Mouse (Mus musculus): ENCODE measurements at regions not wholly inside any gene's neighbourhood (a gene's known extent, or its start where the extent isn't known, plus 50 kb on each side); places are given as distances from the start of the nearest gene placed in this dataset.

DNA sequence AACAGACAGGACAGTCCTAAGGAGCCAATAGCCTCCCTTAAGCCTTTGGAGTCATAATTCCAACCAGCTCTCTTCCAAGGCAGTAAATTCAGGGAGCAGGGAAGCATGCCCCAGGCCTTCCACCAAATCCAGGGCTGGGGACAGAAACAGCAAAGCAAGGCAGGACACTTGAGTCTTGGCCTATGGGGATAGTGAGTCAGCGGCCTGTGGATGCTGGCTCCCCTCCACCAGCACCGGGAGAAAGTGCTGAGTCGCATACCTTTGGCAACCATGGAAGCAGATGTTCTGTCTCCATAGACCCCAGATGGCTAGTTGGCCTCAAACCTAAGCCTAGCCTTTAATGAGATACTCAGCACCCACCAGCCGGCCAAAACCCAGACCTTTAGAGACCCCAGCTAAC is 133.8 kb upstream of the Six2 start:
- no peak overlapping the region for H3K4me2 ChIP-seq (ENCODE audit: low read depth, low read length)
- H3K27me3 ChIP-seq (ENCODE audit: control insufficient read depth, insufficient read depth, low read length): no peaks in the 10 kb centered on the region
- ATAC-seq (ENCODE audit: insufficient read depth, low read depth) (no peak), DNase-seq (ENCODE audit: low spot score) (no peak)
- H3K36me3 ChIP-seq (replicated peaks; ENCODE audit: control insufficient read depth, insufficient read depth, low read length): no peaks in the 10 kb centered on the region
- no peak for TF ChIP-seq CTCF (IDR thresholded peaks at IDR 0.05; ENCODE audit: low read depth)
- no peak for TF ChIP-seq EP300 (IDR thresholded peaks at IDR 0.05; ENCODE audit: low read depth)
- 77% methylated on average over 4 of the region's 4 CpGs for WGBS
- no peaks in the 10 kb centered on the region for H3K4me1 ChIP-seq (ENCODE audit: control insufficient read depth, insufficient read depth)
- H3K9ac ChIP-seq (replicated peaks; ENCODE audit: low read depth, low read length): no peak overlapping the region
- peaks cover 11% of the 10 kb centered on the region; the same call in 1 of the 2 replicates for H3K9me3 ChIP-seq (replicated peaks; ENCODE audit: control insufficient read depth, low read length)
- no peak overlapping the region for H3K4me3 ChIP-seq (ENCODE audit: low read depth, low read length)
- H3K27ac ChIP-seq (ENCODE audit: low read depth): no peak overlapping the region

- Histone ChIP-seq H3K36me3 (replicated peaks; ENCODE audit: control insufficient read depth, insufficient read depth, low read length) (no peaks in the 10 kb centered on the region), H3K9ac (replicated peaks; ENCODE audit: low read depth, low read length) (no peak overlapping the region), H3K27ac (ENCODE audit: low read depth) (no peak overlapping the region), H3K4me2 (ENCODE audit: low read depth, low read length) (peak overlapping the region; percentile 29), H3K9me3 (replicated peaks; ENCODE audit: control insufficient read depth, low read length) (peaks cover 11% of the 10 kb centered on the region; the same call in 1 of the 2 replicates), H3K27me3 (ENCODE audit: control insufficient read depth, insufficient read depth, low read length) (no peaks in the 10 kb centered on the region), H3K4me3 (ENCODE audit: low read depth, low read length) (peak overlapping the region; percentile 18; the same call in 1 of the 2 replicates), H3K4me1 (ENCODE audit: control insufficient read depth, insufficient read depth) (no peaks in the 10 kb centered on the region)
- ATAC-seq (ENCODE audit: insufficient read depth, low read depth): no peak
- WGBS: 58% methylated on average over 17 of the region's 17 CpGs
- no peak for DNase-seq (ENCODE audit: low spot score)
- TF ChIP-seq EP300 (IDR thresholded peaks at IDR 0.05; ENCODE audit: low read depth) (no peak), CTCF (IDR thresholded peaks at IDR 0.05; ENCODE audit: low read depth) (no peak)
Measured at GRCm38 (mm10) chr17:85818098-85818855, 130.2 kb upstream of the Six2 start.

DNA sequence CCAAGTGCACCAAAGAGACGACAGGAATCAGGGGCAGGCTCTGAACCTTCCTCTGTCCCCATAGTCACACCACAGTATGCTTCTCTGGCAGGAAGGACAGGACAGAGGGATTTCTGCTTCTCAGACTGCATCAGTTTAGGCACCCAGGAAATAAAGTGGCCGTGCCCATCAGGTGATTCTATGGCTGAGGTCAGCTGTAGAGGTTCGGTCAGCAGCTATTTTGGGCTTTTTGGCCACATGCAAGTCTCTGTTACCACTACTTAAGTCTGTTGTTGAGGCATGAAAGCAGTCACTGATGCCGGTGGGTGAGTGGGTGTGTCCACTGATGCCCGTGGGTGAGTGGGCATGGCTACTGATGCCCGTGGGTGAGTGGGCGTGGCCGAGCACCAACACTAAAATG is 128.4 kb upstream of the Six2 start:
- WGBS: 82% methylated on average over 8 of the region's 8 CpGs
- Histone ChIP-seq H3K4me2 (ENCODE audit: low read depth, low read length) (no peak overlapping the region), H3K36me3 (replicated peaks; ENCODE audit: control insufficient read depth, insufficient read depth, low read length) (no peaks in the 10 kb centered on the region), H3K9ac (replicated peaks; ENCODE audit: low read depth, low read length) (no peak overlapping the region), H3K4me1 (ENCODE audit: control insufficient read depth, insufficient read depth) (no peaks in the 10 kb centered on the region), H3K27ac (ENCODE audit: low read depth) (no peak overlapping the region), H3K4me3 (ENCODE audit: low read depth, low read length) (no peak overlapping the region), H3K27me3 (ENCODE audit: control insufficient read depth, insufficient read depth, low read length) (no peaks in the 10 kb centered on the region), H3K9me3 (replicated peaks; ENCODE audit: control insufficient read depth, low read length) (peaks cover 11% of the 10 kb centered on the region; the same call in 1 of the 2 replicates)
- DNase-seq (ENCODE audit: low spot score) (no peak), ATAC-seq (ENCODE audit: insufficient read depth, low read depth) (no peak)
- no peak for TF ChIP-seq CTCF (IDR thresholded peaks at IDR 0.05; ENCODE audit: low read depth)
- TF ChIP-seq EP300 (IDR thresholded peaks at IDR 0.05; ENCODE audit: low read depth): no peak

DNA sequence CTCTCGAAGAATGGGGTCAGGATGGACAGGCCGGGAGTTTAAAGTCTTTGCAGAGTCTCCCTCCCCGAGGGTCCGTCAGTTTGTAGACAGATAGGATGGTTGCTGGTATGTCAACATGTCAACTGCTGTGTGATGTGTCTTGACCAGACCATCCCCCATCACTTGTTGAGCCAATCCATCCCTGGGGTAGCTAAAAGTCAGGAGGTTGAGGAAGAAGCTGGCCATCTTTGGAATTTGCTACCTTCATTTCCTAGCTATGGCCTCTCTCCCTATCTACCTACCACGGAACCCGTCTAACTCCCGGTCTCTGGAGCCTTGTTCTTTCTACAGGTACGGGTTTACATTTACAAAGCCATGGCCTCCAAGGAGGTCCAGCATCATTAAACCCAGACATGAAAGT is 128.0 kb upstream of the Six2 start:
- Histone ChIP-seq H3K4me2 (ENCODE audit: low read depth, low read length) (no peak overlapping the region), H3K4me1 (ENCODE audit: control insufficient read depth, insufficient read depth) (no peaks in the 10 kb centered on the region), H3K9me3 (replicated peaks; ENCODE audit: control insufficient read depth, low read length) (peaks cover 11% of the 10 kb centered on the region; the same call in 1 of the 2 replicates), H3K9ac (replicated peaks; ENCODE audit: low read depth, low read length) (no peak overlapping the region), H3K27ac (ENCODE audit: low read depth) (no peak overlapping the region), H3K36me3 (replicated peaks; ENCODE audit: control insufficient read depth, insufficient read depth, low read length) (no peaks in the 10 kb centered on the region), H3K27me3 (ENCODE audit: control insufficient read depth, insufficient read depth, low read length) (no peaks in the 10 kb centered on the region), H3K4me3 (ENCODE audit: low read depth, low read length) (no peak overlapping the region)
- TF ChIP-seq EP300 (IDR thresholded peaks at IDR 0.05; ENCODE audit: low read depth): no peak
- TF ChIP-seq CTCF (IDR thresholded peaks at IDR 0.05; ENCODE audit: low read depth): no peak
- DNase-seq (ENCODE audit: low spot score) (no peak), ATAC-seq (ENCODE audit: insufficient read depth, low read depth) (no peak)
- 79% methylated on average over 8 of the region's 8 CpGs for WGBS

DNA sequence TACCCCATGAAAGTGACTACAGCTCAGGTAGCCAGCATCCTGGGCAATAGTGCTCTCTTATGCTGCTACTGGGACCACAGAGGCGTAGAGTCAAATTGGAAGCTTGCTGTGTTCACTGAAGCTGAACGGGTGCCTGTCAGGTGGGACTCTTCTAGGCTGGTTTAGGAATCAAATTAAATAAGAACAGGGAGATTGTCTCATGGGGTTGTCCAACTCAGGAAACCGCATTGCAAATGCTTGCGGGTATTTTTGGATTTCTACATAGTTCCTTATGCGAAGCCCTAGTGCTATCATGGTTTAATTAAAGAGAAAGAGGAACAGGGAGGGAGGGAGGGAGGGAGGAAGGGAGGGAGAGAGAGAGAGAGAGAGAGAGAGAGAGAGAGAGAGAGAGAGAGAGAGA is 120.5 kb upstream of the Six2 start:
- 59% methylated on average over 5 of the region's 5 CpGs for WGBS
- H3K27me3 ChIP-seq (ENCODE audit: control insufficient read depth, insufficient read depth, low read length): peaks cover 19% of the 10 kb centered on the region

More for the DNA sequence above, 120.5 kb upstream of the Six2 start:
- no peak overlapping the region for H3K27ac ChIP-seq (ENCODE audit: low read depth)
- no peaks in the 10 kb centered on the region for H3K4me1 ChIP-seq (ENCODE audit: control insufficient read depth, insufficient read depth)
- TF ChIP-seq CTCF (IDR thresholded peaks at IDR 0.05; ENCODE audit: low read depth): no peak
- TF ChIP-seq EP300 (IDR thresholded peaks at IDR 0.05; ENCODE audit: low read depth): no peak
- no peaks in the 10 kb centered on the region for H3K36me3 ChIP-seq (replicated peaks; ENCODE audit: control insufficient read depth, insufficient read depth, low read length)
- ATAC-seq (ENCODE audit: insufficient read depth, low read depth) (no peak), DNase-seq (ENCODE audit: low spot score) (no peak)
- no peak overlapping the region for H3K4me2 ChIP-seq (ENCODE audit: low read depth, low read length)
- H3K9ac ChIP-seq (replicated peaks; ENCODE audit: low read depth, low read length): no peak overlapping the region
- H3K4me3 ChIP-seq (ENCODE audit: low read depth, low read length): no peak overlapping the region
- no peaks in the 10 kb centered on the region for H3K9me3 ChIP-seq (replicated peaks; ENCODE audit: control insufficient read depth, low read length)
